Mouse (Mus musculus) embryonic facial prominence, embryonic 15.5 days (tissue): ENCODE results near the gene Clec2i. TPM values are rescaled to one million over a fixed set of nuclear protein-coding genes. Genes with fewer than 3 reads are reported as not detected.

ENCODE experiments used
- ATAC-seq: fragments of 200-750 bp; cut with Nextera tagmentation; 2 replicates; pipeline ENCODE4 v1.8.0; 2017; ENCODE audit warnings: low read depth, moderate TSS enrichment; ENCODE audit not compliant: insufficient number of reproducible peaks, low FRiP score, low TSS enrichment
- H3K27ac ChIP-seq: fragments of 300-500 bp; sonication (generic); replicated peaks from 2 replicates; pipeline ENCODE4 v1.5.1; 2015; ENCODE audit warnings: mild to moderate bottlenecking, inconsistent platforms
- H3K27me3 ChIP-seq: fragments of 300-500 bp; sonication (generic); 2 replicates; pipeline ENCODE4 v1.6.1; 2015; ENCODE audit warnings: inconsistent platforms
- H3K36me3 ChIP-seq: fragments of 300-500 bp; sonication (generic); 2 replicates; pipeline ENCODE4 v1.6.1; 2015; ENCODE audit warnings: mild to moderate bottlenecking, inconsistent platforms
- H3K4me1 ChIP-seq: fragments of 300-500 bp; sonication (generic); 2 replicates; pipeline ENCODE4 v1.6.1; 2015; ENCODE audit warnings: inconsistent platforms
- H3K4me2 ChIP-seq: fragments of 300-500 bp; sonication (generic); replicated peaks from 2 replicates; pipeline ENCODE4 v1.6.1; 2015; ENCODE audit warnings: mild to moderate bottlenecking, inconsistent platforms
- H3K4me3 ChIP-seq: fragments of 300-500 bp; sonication (generic); replicated peaks from 2 replicates; pipeline ENCODE4 v1.5.1; 2015; ENCODE audit warnings: mild to moderate bottlenecking, inconsistent platforms
- H3K9ac ChIP-seq: fragments of 300-500 bp; sonication (generic); 2 replicates; pipeline ENCODE4 v1.6.1; 2015; ENCODE audit warnings: inconsistent platforms
- H3K9me3 ChIP-seq: fragments of 300-500 bp; sonication (generic); replicated peaks from 2 replicates; pipeline ENCODE4 v1.6.1; 2016; ENCODE audit warnings: inconsistent platforms
- WGBS: fragments of 180-500 bp; shearing (Covaris S2); methylation state at CpG from one replicate; pipeline ENCODE4 v1.1.7; 2015; 5-methylcytosine and 5-hydroxymethylcytosine counted together
- polyA plus RNA-seq: library from polyadenylated mRNA; unstranded; fragments of >200 nt; fragmentation: Nextera tagmentation; extraction: Ambion mirVana; gene quantifications from 2 replicates; pipeline ENCODE4 v1.2.1, GENCODE M21; 2015

Gene Clec2i
- polyA plus RNA-seq, 1 experiment from 2014 or later, result 0.36 TPM

- Histone ChIP-seq H3K36me3 (no peaks in the 10 kb centered on the region), H3K27ac (peak overlapping the region; percentile 95; the same call in 1 of the 2 replicates), H3K4me2 (peak overlapping the region; percentile 62; the same call in 1 of the 2 replicates), H3K4me1 (peaks cover 19% of the 10 kb centered on the region), H3K9ac (no peak overlapping the region), H3K9me3 (no peaks in the 10 kb centered on the region), H3K4me3 (no peak overlapping the region), H3K27me3 (no peaks in the 10 kb centered on the region)
- no peak for ATAC-seq
- 75% methylated on average over 5 of the region's 5 CpGs for WGBS
Measured at GRCm38 (mm10) chr6:128844586-128845080, 42.8 kb upstream of the Clec2i start.

DNA sequence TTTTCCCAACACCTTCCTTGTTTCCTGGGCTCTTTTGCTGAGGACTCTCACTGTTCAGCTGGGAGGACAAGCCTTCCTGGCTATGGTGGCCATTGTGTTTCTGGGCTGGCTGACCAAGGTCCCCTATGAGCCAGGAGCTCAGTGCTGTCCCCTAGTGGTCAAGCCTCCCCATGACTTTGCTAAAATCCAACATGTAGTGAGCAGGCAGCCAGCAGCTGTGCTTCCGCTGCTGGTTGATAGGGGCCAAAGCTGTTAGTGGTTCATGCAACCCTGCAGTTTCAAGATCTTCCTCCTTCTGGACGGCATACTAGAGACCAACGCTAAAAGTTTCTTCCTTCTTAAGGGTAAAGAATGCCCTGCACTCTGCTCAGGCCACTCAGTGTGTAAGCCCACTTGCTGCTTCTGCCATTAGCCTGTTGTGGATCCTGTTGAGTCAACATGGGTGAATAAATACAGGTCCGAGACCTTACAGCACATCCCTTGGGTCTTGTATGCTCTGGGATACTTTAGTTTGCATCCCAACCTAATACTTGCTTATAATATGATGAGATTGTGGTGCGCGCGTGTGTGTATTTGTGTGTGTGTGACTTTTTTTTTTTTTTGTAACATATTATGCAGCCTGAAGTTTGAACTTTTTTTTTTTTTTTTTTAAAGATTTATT, 41.9 kb upstream of the Clec2i start:
- ATAC-seq, result no peak
- WGBS, result 34% methylated on average over 7 of the region's 7 CpGs
- Histone ChIP-seq H3K36me3 (no peaks in the 10 kb centered on the region), H3K4me3 (no peak overlapping the region), H3K4me2 (no peak overlapping the region), H3K4me1 (peaks cover 15% of the 10 kb centered on the region), H3K27me3 (no peaks in the 10 kb centered on the region), H3K9ac (no peak overlapping the region), H3K9me3 (no peaks in the 10 kb centered on the region), H3K27ac (no peak overlapping the region)

- no peak overlapping the region for H3K9ac ChIP-seq
- H3K9me3 ChIP-seq, result no peaks in the 10 kb centered on the region
- H3K27ac ChIP-seq, result no peak overlapping the region
- H3K4me1 ChIP-seq, result peaks cover 15% of the 10 kb centered on the region
- H3K4me2 ChIP-seq, result no peak overlapping the region
- H3K36me3 ChIP-seq, result no peaks in the 10 kb centered on the region
- H3K4me3 ChIP-seq, result no peak overlapping the region
- no peak for ATAC-seq
- no peaks in the 10 kb centered on the region for H3K27me3 ChIP-seq
- 60% methylated on average over 8 of the region's 9 CpGs for WGBS
Measured at GRCm38 (mm10) chr6:128845998-128846542, 41.3 kb upstream of the Clec2i start.

DNA sequence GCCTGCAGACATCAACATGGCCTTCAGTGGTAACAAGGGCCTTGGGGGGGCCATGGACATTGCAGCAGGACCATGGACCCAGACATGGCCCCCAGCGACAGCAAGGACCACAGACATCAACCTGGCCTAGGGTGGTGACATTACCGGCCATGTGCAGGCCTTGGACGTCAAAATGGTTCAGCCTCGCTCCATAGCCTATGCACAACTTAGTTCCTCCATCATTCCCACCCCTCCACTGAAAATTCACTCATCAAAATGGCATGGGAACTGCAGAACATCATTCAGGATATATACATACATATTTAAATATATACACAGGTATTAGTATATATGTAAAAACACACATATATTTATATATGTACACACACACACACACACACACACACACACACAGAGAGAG, 40.0 kb upstream of the Clec2i start:
- Histone ChIP-seq H3K4me3 (no peak overlapping the region), H3K27ac (no peak overlapping the region), H3K36me3 (no peaks in the 10 kb centered on the region), H3K4me1 (peaks cover 7% of the 10 kb centered on the region), H3K9me3 (no peaks in the 10 kb centered on the region), H3K4me2 (no peak overlapping the region), H3K9ac (no peak overlapping the region), H3K27me3 (no peaks in the 10 kb centered on the region)
- ATAC-seq, result no peak
- 96% methylated on average over 4 of the region's 4 CpGs for WGBS

GRCm38 (mm10) chr6:128849902-128850301, 37.5 kb upstream of the Clec2i start:
- H3K9me3 ChIP-seq, result no peaks in the 10 kb centered on the region
- no peaks in the 10 kb centered on the region for H3K27me3 ChIP-seq
- H3K9ac ChIP-seq, result no peak overlapping the region
- no peak overlapping the region for H3K4me3 ChIP-seq
- no peak overlapping the region for H3K4me2 ChIP-seq
- 50% methylated on average over 2 of the region's 2 CpGs for WGBS
- no peak for ATAC-seq
- H3K27ac ChIP-seq, result no peak overlapping the region
- H3K36me3 ChIP-seq, result no peaks in the 10 kb centered on the region
- no peaks in the 10 kb centered on the region; the same call in 1 of the 2 replicates for H3K4me1 ChIP-seq

- Histone ChIP-seq H3K4me1 (no peaks in the 10 kb centered on the region), H3K27ac (no peak overlapping the region), H3K4me2 (no peak overlapping the region), H3K27me3 (no peaks in the 10 kb centered on the region), H3K4me3 (no peak overlapping the region), H3K9ac (no peak overlapping the region), H3K36me3 (no peaks in the 10 kb centered on the region), H3K9me3 (no peaks in the 10 kb centered on the region)
- 60% methylated on average over 2 of the region's 2 CpGs for WGBS
- ATAC-seq, result no peak
Measured at GRCm38 (mm10) chr6:128850671-128851070, 36.7 kb upstream of the Clec2i start.

- Histone ChIP-seq H3K4me3 (no peak overlapping the region), H3K9ac (no peak overlapping the region), H3K27ac (no peak overlapping the region), H3K27me3 (no peaks in the 10 kb centered on the region), H3K4me2 (no peak overlapping the region), H3K4me1 (no peaks in the 10 kb centered on the region), H3K36me3 (no peaks in the 10 kb centered on the region), H3K9me3 (no peaks in the 10 kb centered on the region)
- 81% methylated on average over 2 of the region's 2 CpGs for whole genome bisulfite sequencing
- ATAC-seq, result no peak
Measured at GRCm38 (mm10) chr6:128851151-128851550, 36.2 kb upstream of the Clec2i start.

- no peak for ATAC-seq
- H3K36me3 ChIP-seq, result no peaks in the 10 kb centered on the region
Measured at GRCm38 (mm10) chr6:128852766-128853165, 34.6 kb upstream of the Clec2i start.

DNA sequence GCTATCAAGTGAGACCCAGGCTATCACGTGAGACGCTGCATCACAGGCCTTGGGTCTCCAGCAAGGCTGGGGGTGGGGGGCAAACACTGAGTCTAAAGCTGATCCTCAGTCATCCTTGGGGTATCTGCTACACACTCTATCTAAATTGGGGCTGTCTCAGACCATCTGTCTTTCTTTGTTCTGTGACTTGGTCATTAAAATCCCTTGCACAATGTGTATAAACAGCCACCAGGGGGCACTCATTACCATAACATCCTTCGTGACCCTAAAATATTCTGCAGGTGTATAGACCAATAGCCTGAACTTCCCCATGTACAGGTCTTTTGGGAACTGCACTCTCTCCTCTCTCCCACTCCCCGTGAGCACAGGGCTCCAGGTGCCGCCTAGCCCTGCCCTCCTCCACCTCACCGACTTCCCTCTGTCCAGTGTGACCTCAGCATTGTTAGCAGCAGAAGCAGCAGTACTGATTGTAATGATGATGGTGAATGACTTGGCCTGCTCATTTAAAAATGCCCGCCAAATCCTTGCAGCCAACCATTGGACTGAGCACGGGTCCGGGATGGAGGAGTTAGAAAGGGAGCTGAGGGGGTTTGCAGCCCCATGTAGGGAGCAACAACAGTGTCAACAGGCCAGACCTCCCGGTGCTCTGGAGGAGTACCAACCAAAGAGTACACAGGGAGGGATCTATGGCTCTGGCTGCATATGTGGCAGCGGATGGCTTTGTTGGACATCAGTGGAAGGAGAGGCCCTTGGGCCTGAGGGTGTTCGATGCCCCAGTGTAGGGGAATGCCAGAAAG, 33.2 kb upstream of the Clec2i start:
- Histone ChIP-seq H3K4me1 (no peaks in the 10 kb centered on the region), H3K36me3 (no peaks in the 10 kb centered on the region), H3K4me2 (no peak overlapping the region), H3K4me3 (no peak overlapping the region), H3K27me3 (no peaks in the 10 kb centered on the region), H3K27ac (no peak overlapping the region), H3K9ac (no peak overlapping the region), H3K9me3 (no peaks in the 10 kb centered on the region)
- ATAC-seq, result peak; percentile 63
- 45% methylated on average over 12 of the region's 12 CpGs for WGBS

More at GRCm38 (mm10) chr6:128852766-128853165, 34.6 kb upstream of the Clec2i start:
- Histone ChIP-seq H3K9ac (no peak overlapping the region), H3K9me3 (no peaks in the 10 kb centered on the region), H3K4me1 (no peaks in the 10 kb centered on the region), H3K27ac (no peak overlapping the region), H3K4me3 (no peak overlapping the region), H3K27me3 (no peaks in the 10 kb centered on the region), H3K4me2 (no peak overlapping the region)
- WGBS, result 75% methylated on average over 3 of the region's 3 CpGs

GRCm38 (mm10) chr6:128854895-128855294, 32.5 kb upstream of the Clec2i start:
- Histone ChIP-seq H3K36me3 (no peaks in the 10 kb centered on the region), H3K4me2 (no peak overlapping the region), H3K4me1 (no peaks in the 10 kb centered on the region), H3K4me3 (no peak overlapping the region), H3K27ac (no peak overlapping the region), H3K27me3 (no peaks in the 10 kb centered on the region), H3K9me3 (no peaks in the 10 kb centered on the region), H3K9ac (no peak overlapping the region)
- no peak for ATAC-seq
- WGBS, result 89% methylated on average over 3 of the region's 3 CpGs

DNA sequence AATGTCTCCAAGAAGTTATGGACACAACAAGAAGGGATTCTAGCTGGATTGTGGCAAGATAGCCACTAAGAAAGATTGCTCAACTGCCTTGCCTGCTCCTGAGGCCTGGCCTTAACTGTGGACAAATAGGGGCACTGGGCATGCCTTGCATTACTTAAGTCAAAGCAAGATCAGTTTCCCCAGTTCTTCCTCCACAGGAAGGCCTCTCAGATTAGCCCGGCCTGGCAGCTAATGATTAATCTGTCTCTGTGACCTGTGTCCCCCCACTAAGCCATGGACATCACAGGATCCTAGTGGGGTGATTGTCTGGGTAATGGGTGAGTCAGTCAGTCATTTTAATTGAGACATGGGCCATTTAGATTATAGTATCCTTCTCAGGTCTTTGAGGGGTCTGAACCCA, 31.9 kb upstream of the Clec2i start:
- Histone ChIP-seq H3K4me2 (no peak overlapping the region), H3K4me3 (no peak overlapping the region), H3K36me3 (no peaks in the 10 kb centered on the region), H3K9ac (no peak overlapping the region), H3K27ac (no peak overlapping the region), H3K4me1 (no peaks in the 10 kb centered on the region), H3K27me3 (no peaks in the 10 kb centered on the region), H3K9me3 (no peaks in the 10 kb centered on the region)
- 78% methylated on average over 1 of the region's 1 CpGs for WGBS
- no peak for ATAC-seq
